Mouse (Mus musculus) spleen, postnatal 36 days (tissue): ENCODE data around the gene Dpagt1.
"Not testable (repeated sequence)": the region's sequence is repeated elsewhere in the genome, so short reads cannot be mapped to it uniquely, and the experiment has no call there.

Source experiments
- DNase-seq, 2 experiments: peaks; one replicate each; pipeline ENCODE4 v3.0.0; 2022; ENCODE audit warnings: low spot score in 2 of 2, mixed read lengths in 1 of 2

Dpagt1 gene

DNA sequence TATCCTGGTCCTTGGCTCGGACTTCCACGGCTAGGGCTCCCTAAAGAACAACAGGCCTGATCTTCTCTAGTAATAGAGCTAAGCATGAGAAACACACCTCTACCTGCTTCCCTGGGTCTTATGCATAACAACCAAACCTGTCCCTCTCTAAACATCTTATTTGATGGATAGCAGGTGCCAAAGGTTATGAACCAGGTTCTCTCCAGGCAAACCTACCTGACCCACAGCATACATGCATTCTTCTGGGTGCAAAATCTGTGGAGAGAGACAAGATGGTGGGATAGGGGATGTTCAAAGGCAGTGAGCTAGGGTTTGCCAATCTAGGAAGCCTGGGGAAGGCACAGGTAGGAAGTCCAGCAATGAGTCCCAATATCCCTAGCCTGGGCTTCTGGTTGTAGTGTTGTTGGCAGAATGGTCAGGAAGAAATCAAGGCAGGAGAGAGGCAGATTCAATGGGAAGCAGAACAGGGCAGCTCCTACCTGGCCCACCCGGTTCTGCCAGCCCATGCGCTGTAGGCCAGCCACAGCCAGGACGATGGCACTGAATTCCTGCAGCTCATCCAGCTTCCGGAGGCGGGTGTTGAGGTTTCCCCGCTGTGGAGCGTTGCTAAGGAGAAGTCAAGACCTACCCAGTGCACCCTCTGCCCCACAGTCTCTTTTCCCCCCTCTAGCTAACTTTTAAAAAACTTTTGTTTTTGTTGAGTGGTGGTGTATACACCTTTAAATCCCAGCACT, 11.8 kb downstream of the Dpagt1 start:
- DNase-seq, result no peak

DNA sequence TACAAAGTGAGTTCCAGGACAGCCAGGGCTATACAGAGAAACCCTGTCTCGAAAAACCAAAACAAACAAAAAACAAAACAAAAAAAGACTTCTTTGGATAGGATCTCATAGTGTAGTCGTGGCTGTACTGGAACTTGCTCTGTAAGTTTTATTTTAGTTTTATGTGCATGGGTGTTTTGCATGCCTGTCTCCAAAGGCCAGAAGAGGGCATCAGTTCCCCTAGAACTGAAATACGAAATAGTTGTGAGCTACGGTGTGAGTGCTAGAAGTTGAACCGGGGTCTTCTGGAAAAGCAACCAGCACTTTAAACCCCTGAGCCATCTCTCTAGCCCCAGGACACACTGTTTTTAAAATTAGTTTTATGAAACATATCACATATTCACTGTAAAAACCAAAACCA, 12.8 kb downstream of the Dpagt1 start:
- DNase-seq, result no peak

DNA sequence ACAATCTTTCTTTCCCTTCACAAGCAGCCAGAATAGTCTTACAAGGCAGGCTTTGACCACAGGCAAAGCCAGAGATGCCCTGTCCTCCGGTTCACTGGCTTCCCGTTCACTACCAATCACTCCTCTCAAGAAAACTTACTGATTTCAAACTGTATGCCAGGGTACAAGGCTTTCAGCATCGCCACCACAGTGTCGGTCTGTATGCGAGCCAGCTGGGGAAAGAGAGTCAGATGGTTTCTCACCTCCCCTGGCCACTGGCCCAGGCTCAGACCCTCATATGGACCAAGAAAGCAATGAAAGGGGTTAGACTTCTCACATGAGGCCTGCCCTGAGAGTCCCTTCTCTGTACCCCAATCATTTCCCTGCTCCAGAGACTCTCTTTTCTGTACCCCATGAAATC, 15.7 kb downstream of the Dpagt1 start:
- DNase-seq, result no peak

DNA sequence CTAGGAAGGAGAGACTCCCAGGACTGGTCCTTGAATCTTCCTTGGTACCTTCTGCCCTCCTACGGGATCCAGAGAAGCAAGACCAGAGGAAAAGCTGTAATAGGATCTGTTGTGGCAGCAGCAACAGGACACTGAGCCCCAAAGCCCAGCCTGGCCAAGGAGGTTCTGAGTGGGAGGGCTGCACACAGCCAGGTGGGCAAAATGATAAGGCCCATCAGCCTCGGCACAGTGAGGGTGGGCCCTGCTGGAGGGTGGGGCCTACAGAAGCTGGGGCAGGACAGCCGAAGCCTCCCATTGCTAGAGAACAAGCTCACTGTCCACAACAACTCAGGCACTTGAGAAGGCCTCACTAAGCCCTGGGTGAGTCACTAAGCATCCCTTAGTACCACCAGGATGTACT, 16.4 kb downstream of the Dpagt1 start:
- DNase-seq, result peak; percentile 73 to 81

DNA sequence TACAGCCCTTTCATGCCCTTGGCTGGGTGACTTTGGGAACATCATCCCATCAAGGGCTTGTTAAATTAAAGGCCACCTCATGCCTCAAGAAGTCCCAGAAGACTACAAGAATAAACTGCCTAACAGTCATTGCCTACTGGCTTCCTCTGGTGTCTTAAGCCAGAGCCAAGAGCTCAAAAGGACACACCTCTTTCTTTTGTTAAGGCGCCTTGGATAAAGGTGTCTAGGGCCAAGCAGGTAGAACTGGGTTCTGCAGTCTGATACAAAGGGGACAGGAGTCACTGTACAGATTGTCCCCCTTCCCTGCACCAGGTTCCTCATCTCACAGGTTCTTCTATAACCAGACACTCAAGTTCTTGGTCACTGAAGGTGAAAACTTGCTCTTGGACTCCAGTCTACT, 16.8 kb downstream of the Dpagt1 start:
- DNase-seq, result no peak

DNA sequence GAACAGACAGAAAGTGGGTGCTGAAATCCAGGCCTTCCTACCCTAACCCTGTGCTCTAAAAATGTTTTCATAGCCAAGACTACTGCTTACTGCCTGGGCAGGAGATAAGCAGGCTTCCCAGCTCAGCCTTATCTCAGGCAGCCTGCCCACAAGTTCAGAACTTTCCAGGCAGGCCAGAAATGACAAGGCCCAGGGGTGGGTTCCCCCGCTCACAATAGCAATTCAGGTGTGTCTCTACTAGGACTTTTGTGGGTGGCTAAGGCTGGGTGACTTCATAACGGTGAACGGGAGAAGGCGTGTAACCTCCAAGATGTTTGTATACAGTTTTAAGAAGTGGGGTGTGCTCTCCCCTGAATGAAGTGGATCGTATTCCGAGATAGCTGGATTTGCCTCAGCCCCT, 17.5 kb downstream of the Dpagt1 start:
- peak; percentile 69 to 76 for DNase-seq

DNA sequence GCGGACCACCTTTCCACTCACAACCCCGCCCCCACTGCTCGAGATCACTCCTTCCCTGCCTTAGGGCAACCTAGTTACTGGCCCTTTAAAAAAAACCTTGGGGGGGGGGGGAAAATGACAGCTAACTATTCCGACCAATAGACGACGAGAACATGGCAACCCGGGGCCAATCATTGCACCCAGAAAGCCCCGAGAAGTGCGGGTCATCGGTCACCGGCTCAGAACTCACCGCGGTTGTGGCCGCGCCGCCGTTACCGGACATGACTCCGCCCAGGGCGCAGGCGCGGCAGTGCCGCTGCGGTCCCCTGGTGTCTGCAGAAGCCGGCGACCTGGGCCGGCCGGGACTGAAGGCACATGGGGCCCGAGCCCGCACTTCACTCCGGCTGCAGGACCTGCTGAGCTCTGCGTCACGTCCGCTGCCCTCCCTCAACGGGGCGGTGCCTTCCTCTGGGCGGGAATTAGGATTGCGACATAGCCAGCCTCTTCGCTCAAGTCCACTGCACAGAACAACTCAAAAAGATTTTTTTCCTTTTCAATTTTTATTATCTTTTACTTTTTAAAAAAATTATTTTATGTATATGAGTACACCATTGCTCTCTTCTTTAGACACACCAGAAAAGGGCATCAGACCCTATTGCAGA, 18.1 kb downstream of the Dpagt1 start, which contains the start of gene Hmbs:
Gene Hmbs, minus strand, starts transcription at position 448 of the 641 bp plus-strand sequence.
- DNase-seq, result peak; percentile 89 to 92

DNA sequence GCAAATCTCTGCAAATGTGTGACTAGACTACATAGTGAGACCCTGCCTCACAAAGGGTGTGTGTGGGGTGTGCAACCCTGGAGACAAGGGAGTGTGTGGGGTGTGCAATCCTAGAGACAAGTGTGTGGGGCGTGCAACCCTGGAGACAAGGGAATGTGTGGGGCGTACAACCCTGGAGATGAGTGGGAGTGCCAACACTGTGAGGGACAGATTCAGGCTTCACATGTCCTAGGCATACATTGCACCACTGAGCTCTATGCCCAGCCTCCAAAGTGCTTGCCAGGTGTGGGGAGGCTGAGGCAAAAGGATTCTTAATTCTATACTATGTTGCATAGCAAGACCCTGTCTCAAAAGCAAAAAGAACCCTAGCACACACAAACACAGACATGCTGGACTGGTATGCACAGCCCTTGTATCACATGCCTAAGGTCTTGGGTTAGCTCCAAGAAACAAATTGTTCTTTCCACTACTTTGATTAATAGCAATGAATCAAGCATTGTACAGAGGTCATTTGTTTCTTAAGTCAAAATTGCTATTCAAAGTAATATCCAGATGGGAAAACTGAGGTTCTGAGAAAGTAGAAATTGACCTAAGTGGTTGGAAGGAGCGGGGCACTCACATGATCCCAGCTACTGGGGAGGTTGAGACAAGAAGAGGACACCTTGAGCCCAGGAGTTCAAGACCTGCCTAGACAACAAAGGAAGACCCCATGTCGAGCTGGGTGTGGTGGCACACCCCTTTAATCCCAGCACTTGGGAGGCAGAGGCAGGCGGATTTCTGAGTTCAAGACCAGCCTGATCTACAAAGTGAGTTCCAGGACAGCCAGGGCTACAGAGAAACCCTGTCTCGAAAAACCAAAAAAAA, 20.0 kb downstream of the Dpagt1 start:
- DNase-seq, result no peak

DNA sequence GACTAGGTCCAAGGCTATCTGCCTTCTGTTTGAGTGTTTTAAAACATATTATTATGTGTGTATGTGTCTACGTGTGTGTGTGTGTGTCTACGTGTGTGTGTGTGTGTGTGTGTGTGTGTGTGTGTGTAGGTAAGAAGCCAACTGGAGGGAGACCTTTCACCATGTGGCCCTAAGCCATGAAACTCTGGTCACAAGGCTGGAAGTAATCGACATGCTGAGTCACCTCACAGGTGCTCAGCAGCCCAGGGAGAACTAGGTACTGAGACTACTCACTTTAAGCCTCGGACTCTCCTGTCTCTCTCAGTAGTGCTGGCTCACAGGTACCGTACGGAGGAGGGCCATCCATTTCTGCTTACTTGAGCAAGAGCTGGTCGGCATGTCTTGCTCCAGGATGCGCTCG, 21.3 kb downstream of the Dpagt1 start:
- DNase-seq, result no peak

DNA sequence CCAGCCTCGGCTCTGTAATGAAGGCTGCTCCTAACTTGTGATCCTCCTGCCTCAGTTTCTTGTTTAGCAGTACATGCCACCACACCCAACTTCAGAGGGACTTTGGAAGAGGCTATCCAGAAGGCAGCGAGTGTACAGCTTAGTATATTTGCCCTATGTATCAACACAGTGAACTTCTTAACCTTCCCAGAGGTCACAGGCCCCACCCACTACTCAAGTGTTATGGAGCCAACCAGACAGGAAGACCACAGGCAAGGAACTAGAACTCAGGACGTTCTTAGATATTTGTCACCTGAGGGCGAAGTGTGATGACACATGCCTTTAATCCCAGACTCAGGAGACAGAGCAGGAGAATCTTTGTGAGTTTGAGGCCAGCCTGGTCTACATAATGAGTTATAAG, 21.8 kb downstream of the Dpagt1 start:
- no peak for DNase-seq

DNA sequence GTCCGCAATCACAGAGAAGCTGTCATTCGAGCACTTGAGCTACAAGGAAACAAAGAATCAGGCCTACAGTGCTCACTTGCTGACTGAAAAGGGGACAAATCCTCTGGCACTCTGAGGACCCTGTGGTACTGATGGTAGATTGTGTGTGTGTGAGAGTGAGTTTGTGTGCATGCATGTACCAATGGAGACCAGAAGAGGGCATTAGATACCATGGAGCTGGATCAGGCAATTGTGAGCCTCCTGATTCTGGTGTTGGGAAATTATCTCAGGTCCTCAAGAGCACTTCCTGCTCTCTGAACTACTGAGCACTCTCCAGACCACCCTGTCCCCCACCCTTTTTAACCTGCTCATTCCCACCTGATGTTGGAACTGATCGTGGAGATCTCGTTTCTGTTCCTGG, 22.7 kb downstream of the Dpagt1 start:
- DNase-seq, result no peak

DNA sequence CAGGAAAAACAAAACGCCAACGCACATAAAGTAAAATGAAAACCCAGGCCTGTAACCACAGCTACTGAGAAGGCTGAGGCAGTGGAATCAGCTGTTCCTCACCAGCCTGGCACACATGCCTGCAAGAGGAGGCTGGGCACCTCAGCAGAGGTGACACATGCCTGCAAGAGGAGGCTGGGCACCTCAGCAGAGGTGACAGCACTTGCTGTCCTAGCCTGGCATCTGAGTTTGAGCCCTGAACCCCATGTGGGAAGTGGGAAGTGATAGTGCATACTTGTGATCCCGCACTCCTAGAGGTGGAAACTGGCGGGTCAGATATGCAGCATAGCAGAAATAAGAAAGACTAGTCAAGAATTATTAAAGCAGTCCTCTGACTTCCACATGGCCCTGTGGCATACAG, 25.6 kb downstream of the Dpagt1 start:
- DNase-seq, result no peak

DNA sequence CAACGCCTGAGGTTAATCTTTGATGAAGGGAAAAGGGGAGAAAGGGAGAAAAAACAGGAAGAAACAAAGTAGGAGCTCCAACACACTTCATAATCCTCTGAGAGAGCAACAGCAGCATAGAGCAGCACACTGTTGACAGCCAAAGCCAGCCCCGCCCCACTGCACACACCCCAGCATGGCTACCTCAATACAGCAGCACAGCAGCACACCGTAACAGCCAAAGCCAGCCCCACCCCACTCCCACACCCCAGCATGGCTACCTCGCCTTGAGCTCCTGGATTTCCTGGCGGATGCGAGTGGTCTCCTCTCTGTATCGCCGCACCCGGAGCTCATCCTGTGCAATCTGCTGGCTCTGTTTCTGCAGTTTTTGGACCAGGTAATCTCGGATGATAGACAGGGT, 26.5 kb downstream of the Dpagt1 start:
- no peak for DNase-seq

DNA sequence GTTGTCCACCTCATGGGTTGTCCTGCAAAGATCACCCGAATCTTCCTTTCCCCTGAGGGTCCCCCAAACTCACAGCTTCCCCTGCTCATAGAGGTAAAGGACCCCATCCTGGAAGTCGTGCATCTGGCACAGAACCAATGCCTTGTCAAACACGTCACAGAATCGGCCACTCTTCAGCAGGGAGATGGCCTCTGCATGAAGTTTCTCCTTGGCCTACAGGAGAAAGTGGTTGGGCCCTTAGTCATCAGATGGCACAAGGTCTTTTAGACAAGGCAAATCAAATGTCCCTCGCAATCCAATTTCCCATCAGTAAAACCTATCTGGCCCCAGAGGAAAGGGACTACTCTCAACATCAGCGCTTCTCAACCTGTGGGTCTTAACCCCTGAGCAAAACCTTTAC, 27.3 kb downstream of the Dpagt1 start:
- DNase-seq, result no peak

DNA sequence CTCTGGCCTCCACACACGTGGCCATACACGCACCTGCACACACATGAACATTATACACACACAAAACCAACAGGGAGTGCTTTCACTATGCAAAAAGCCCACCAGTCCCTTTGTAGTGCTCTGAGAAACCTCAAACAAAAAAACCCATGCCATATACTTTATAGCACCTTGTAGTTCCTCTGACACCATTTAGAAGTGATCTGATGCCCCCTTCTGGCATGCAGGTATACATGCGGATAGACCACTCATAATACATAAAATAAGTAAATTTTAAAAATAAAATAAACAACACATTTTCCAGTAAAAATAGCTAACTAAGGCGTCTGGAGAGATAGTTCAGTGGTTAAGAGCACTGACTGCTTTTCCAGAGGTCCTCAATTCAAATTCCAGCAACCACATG, 31.4 kb downstream of the Dpagt1 start:
- DNase-seq, result peak in 1 of 2 experiments; percentile 53

DNA sequence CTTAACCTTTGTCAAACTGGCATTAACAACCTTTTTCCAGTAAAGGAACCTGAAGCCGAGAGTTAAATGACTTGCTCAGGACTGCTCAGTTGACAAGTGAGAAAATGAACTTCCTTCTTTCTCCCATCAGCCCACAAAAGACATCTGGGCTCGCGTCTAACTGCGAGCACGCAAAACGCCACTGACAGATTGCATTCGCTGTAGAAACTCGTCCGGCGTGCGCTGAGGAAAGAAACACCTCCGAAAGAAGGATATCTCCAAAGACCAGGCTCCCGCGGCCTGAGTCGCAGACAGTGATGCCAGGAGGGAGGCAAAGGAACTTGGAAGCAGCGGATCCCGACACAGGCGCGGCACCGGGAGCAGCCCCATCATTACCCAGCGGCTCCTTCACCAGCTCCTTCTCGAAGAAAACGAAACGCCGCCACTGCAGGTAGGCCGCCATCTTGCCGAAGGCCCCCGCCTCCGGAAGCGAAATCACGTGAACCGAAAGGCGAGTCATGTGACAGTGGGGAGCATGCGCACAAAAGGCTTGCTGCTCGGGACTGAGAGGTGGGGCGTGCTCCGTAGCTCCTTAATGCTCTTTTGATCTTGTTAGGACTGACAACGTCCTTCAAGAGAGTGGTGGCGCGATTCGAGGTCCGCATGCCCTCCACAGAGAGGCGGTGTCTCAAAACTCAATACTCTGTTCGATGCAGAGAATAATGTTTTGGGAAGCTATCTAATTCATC, 35.5 kb downstream of the Dpagt1 start, which contains the start of gene Vps11:
Gene Vps11, minus strand, starts transcription at position 481 of the 728 bp plus-strand sequence.
- DNase-seq, result peak; percentile 94 to 95

DNA sequence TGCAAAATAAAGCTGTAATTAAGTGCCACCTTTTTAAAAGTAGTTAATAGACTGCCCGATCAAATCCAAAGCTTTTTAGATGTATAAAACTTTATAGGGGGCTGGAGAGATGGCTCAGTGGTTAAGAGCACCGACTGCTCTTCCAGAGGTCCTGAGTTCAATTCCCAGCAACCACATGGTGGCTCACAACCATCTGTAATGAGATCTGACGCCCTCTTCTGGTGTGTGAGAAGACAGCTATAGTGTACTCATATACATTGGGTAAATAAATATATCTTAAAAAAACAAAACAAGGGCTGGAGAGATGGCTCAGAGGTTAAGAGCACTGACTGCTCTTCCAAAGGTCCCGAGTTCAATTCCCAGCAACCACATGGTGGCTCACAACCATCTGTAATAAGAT, 36.1 kb downstream of the Dpagt1 start:
- not testable (repeated sequence) for DNase-seq

DNA sequence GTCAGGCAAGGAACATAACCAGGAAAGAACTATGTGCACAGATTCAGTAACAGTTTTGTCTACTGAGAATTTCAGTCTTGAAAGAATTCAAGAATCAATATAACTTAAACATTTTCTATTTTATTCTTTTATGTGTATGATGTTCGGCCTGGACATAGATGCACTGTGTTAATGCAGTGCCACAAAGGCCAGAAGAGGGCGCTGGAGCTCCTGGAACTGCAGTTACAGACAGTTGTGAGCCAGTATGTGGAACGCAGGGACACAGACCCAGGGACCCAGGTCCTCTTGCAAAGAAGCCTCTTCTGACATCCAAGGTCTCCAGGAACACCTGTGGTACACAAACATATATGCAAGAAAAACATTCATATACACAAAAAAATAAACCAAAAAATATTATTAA, 38.7 kb downstream of the Dpagt1 start:
- DNase-seq, result no peak

DNA sequence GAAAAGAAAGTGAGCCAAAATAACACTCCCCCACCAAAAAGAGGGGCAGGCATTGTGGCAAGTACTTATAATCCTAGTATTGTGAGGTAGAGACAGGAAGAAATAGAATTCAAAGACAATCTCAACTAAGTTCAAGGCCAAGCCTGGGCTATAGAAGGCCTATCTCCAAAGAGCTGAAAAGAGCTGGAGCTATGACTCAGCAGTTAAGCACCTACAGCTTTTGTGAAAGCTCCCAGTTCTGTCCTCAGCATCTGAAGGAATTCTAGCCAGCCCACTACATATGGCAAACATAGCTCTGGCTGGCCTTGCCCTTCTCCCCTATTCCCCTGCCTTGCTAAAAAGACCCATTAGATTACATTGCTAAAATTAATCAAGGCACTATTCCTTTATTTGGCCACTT, 47.6 kb downstream of the Dpagt1 start:
- no peak for DNase-seq

DNA sequence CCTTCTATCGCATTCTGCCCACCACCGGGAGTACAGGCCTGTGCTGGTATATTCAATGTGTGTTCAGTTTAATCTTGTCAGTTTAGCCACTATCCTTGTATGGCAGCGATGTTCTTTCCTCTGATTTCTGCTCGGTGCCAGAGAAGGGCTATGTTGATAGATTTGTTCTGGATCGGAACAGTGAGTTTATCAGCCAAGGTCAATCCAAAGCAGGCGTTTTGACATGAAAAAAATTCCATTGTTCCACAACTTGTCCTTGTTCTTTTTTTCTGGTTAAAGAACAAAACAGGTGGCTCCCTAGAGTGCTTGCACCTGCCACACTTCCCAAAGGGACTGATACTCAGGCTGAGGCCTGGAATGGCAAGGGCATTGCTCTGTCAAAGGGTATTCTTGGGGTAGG, 50.3 kb downstream of the Dpagt1 start:
- DNase-seq, result no peak

DNA sequence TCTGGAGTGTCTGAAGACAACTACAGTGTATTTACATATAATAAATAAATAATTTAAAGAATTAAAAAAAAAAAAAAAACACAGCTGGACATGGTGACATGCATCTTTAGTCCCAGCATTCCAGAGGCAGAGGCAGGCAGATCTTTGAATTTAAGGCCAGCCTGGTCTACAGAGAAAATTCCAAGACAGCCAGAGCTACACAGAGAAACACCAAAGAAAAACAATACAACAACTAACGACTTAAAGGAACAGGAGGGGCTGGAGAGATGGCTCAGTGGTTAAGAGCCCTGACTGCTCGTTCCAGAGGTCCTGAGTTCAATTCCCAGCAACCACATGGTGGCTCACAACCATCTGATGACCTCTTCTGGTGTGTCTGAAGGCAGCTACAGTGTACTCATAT, 51.5 kb downstream of the Dpagt1 start:
- not testable (repeated sequence) for DNase-seq
